28 mouse cellular contexts compared by ENCODE assay signal in the genomic region with DNA sequence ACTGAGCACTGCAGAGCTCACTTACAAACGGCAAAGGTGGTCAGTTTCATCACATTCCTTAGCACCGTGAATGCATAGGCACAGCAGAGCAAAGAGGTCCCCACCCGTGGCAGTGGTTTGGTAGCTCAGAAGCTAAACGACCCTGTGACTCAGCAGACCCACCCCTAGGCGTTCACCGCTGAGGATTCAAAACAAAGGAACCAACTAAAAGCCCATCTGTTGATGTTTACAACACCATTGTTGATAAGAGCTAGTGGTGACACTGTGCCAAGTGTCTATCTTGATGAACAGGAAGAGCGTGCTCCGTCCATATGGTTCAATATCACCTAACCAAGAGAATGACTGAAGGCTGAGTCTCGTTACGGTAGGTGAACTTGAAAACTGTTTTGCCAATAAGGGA. TPM values are rescaled to one million over a fixed set of nuclear protein-coding genes. Genes with fewer than 3 reads are reported as not detected.
DNase-seq lines count a peak whose midpoint lies in the region; ATAC-seq and TF ChIP-seq lines count a peak whose summit lies in the region.
"Had no signal": no experiment of that assay in that cellular context is flagged by ENCODE, and none has a peak within 500 bp of the region (broad histone marks: within the 10 kb centered on the region; RNA-seq: fewer than 3 reads in every experiment).

No protein-coding gene starts in this region.

- H3K4me2 ChIP-seq in liver, embryonic 13.5 days: no peak overlapping the region
- no peak overlapping the region for H3K4me2 ChIP-seq in liver, embryonic 12.5 days
- H3K4me2 ChIP-seq: embryonic facial prominence, embryonic 13.5 days; forebrain, embryonic 12.5 days; heart, embryonic 11.5 days; hindbrain, embryonic 12.5 days; hindbrain, embryonic 15.5 days had no signal

- H3K27ac ChIP-seq in liver, embryonic 13.5 days: no peak overlapping the region
- no peak overlapping the region for H3K27ac ChIP-seq in liver, embryonic 12.5 days
- H3K27ac ChIP-seq: embryonic facial prominence, embryonic 10.5 days; embryonic facial prominence, embryonic 13.5 days; forebrain, embryonic 12.5 days; gastrocnemius, adult 2 months; hindbrain, embryonic 12.5 days; hindbrain, embryonic 15.5 days had no signal

- H3K27me3 ChIP-seq in liver, embryonic 13.5 days: no peaks in the 10 kb centered on the region
- no peaks in the 10 kb centered on the region for H3K27me3 ChIP-seq in liver, embryonic 12.5 days (replicated peaks)
- H3K27me3 ChIP-seq: CH12.LX; embryonic facial prominence, embryonic 13.5 days; forebrain, embryonic 12.5 days; hindbrain, embryonic 12.5 days; hindbrain, embryonic 15.5 days; Patski had no signal

- 40% methylated on average over 10 of the region's 10 CpGs for WGBS in liver, embryonic 13.5 days (ENCODE audit: insufficient replicate concordance)
- 43% methylated on average over 10 of the region's 10 CpGs for WGBS in liver, embryonic 12.5 days (ENCODE audit: insufficient replicate concordance)
- WGBS in lung, adult 2 months: 41% methylated on average over 10 of the region's 10 CpGs

- TF ChIP-seq CTCF in lung, adult 2 months (IDR thresholded peaks at IDR 0.05; ENCODE audit: insufficient read depth, low read length): no peak

- peaks cover 12% of the 10 kb centered on the region for H3K4me1 ChIP-seq in liver, embryonic 13.5 days (replicated peaks)
- H3K4me1 ChIP-seq in liver, embryonic 12.5 days: peaks cover 12% of the 10 kb centered on the region
- H3K4me1 ChIP-seq in lung, adult 2 months (ENCODE audit: control insufficient read depth, insufficient read depth, low read length): peaks cover 6% of the 10 kb centered on the region

- peaks cover 27% of the 10 kb centered on the region for H3K36me3 ChIP-seq in liver, embryonic 13.5 days
- peaks cover 39% of the 10 kb centered on the region for H3K36me3 ChIP-seq in liver, embryonic 12.5 days
- H3K36me3 ChIP-seq: G1E had no signal

- no peak for DNase-seq in liver, embryonic 13.5 days
- DNase-seq in lung, postnatal 36 days: peak; percentile 26
- DNase-seq in lung, adult 2 months: no peak
- DNase-seq in thymus, postnatal 36 days: no peak
- no peak for DNase-seq in yolk sac, embryonic 10.5 days (ENCODE audit: low spot score)
- DNase-seq: adrenal gland, postnatal 10 days; adrenal gland, postnatal 36 days; B cell, adult 2 months; cerebellum, adult 2 months; cerebellum, adult 9-11 months; cerebellum, postnatal 25 days; embryo, embryonic 11 days; gastrocnemius, adult 2 months; gastrocnemius, postnatal 14 days; heart, adult 11 months had no signal

- H3K4me3 ChIP-seq in liver, embryonic 13.5 days (replicated peaks): no peak overlapping the region
- H3K4me3 ChIP-seq in liver, embryonic 12.5 days: no peak overlapping the region
- no peak overlapping the region for H3K4me3 ChIP-seq in lung, adult 2 months (replicated peaks; ENCODE audit: extremely low read depth, low read depth, low read length)
- H3K4me3 ChIP-seq: embryonic facial prominence, embryonic 10.5 days; embryonic facial prominence, embryonic 13.5 days; erythroblast, embryonic 14.5 days; forebrain, embryonic 12.5 days; gastrocnemius, adult 2 months; hindbrain, embryonic 12.5 days; hindbrain, embryonic 15.5 days had no signal

- TF ChIP-seq POLR2A in lung, adult 2 months (IDR thresholded peaks at IDR 0.05; ENCODE audit: borderline replicate concordance, extremely low read depth, low read depth, low read length): no peak

- H3K9me3 ChIP-seq in liver, embryonic 13.5 days (replicated peaks): no peaks in the 10 kb centered on the region
- H3K9me3 ChIP-seq in liver, embryonic 12.5 days (replicated peaks): no peaks in the 10 kb centered on the region
- H3K9me3 ChIP-seq: forebrain, embryonic 12.5 days; hindbrain, embryonic 12.5 days; hindbrain, embryonic 15.5 days had no signal

- H3K9ac ChIP-seq in liver, embryonic 13.5 days: no peak overlapping the region
- H3K9ac ChIP-seq in liver, embryonic 12.5 days: no peak overlapping the region
- H3K9ac ChIP-seq: embryonic facial prominence, embryonic 13.5 days; forebrain, embryonic 12.5 days; hindbrain, embryonic 12.5 days; hindbrain, embryonic 15.5 days had no signal

- peak; percentile 12; the same call in 1 of the 2 replicates for ATAC-seq in liver, embryonic 13.5 days (ENCODE audit: low read depth)
- ATAC-seq in liver, embryonic 12.5 days: no peak
- peak; percentile 84 for ATAC-seq in megakaryocyte-erythroid progenitor cell, adult 5-6 weeks (replicated peaks; ENCODE audit: low FRiP score, low TSS enrichment, poor library complexity, severe bottlenecking)
- ATAC-seq: forebrain, embryonic 16.5 days; Patski had no signal

RNA-seq across cellular contexts. Expression of gene Dap, which starts 19.1 kb away (rescaled TPM):
- polyA plus RNA-seq in liver, embryonic 13.5 days (2015; fragmentation: Nextera tagmentation; extraction: Ambion mirVana): 40.4 and 46.6 TPM in 2 replicates
- 43.3 and 44.3 TPM in 2 replicates for polyA plus RNA-seq in liver, embryonic 12.5 days (2016; fragmentation: Nextera tagmentation; extraction: Ambion mirVana)
- 54.3 and 63.0 TPM in 2 replicates for polyA plus RNA-seq in lung, adult 2 months (2012; rRNA removed)
- 59.5 and 59.6 TPM in 2 replicates for total RNA-seq in megakaryocyte-erythroid progenitor cell, adult 5-6 weeks (2014; fragmentation: Nextera tagmentation)
- total RNA-seq in megakaryocyte-erythroid progenitor cell, adult 5-6 weeks (2017): 59.5 and 64.0 TPM in 2 replicates
